Mouse (Mus musculus) lung, postnatal 0 days (tissue): ENCODE results near the gene Fam240a.

Source experiments
- CTCF ChIP-seq: IDR thresholded peaks from 2 replicates; pipeline ENCODE4 v1.5.1; 2016; ENCODE audit warnings: antibody characterized with exemption, mild to moderate bottlenecking
- EP300 ChIP-seq: IDR thresholded peaks from 2 replicates; pipeline ENCODE4 v1.6.1; 2016; ENCODE audit warnings: antibody characterized with exemption, mild to moderate bottlenecking, control low read depth

- TF ChIP-seq CTCF (no peak), EP300 (peak; percentile 6; the same call in 1 of the 2 replicates)
Observed at GRCm38 (mm10) chr9:110879998-110880561, 36.6 kb downstream of the Fam240a start, which contains the start of gene Tmie.
